Mouse (Mus musculus): ENCODE measurements around the gene Chchd1.

Chchd1 gene

DNA sequence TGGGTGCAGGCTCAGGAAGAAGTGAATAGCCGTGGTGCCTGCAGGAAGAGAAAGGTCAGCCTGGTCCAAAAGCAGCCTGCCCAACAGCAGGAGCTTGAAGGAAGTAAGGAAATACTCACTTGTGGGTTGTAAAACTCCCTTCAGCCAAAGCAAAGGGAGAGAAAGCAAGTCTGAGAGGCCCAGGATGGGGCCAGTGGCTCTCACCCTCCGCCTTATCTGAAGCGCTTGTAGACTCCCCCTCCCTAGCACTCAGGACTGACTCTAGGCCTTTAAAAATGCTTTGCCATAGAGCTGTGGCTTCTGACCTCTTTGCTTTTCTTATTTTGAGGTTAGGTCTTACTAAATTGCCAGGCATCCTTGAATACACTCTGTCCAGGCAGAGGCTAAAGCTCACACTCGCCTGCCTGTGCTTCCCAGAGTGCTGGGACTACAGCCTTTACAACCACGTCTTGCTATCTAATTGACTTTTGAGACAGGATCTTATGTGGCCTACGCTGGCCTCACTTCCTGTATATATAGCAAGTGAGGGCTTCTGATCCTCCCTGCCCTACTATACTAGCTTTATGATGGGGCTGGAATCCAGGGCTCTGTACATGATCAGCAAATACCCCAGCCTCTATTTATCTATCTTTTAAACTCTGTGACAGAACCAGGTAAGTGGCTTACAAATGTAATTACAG is 23.0 kb downstream of the Chchd1 start:
- DNase-seq (ENCODE audit: low read depth), result no peak

DNA sequence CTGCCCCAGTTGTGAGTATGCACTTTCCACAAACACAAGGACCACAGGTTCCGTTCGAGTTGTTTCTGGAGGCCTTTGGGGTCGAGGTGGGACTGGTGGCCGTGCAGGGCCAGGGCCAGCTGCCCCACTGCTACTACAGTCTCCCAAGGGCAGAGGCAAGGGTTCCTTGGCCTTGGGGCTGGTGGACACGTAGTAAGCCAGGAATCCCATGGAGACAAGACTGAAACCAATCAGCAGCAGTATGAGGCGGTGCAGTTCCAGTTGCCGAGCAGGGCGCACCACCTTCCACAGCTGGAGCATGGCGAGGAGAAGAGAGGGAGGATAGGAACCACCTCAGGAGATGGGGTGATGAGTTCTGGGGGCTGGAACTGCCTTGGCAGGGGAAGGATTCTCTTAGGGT is 27.1 kb downstream of the Chchd1 start:
- no peak for DNase-seq (ENCODE audit: low read depth)

DNA sequence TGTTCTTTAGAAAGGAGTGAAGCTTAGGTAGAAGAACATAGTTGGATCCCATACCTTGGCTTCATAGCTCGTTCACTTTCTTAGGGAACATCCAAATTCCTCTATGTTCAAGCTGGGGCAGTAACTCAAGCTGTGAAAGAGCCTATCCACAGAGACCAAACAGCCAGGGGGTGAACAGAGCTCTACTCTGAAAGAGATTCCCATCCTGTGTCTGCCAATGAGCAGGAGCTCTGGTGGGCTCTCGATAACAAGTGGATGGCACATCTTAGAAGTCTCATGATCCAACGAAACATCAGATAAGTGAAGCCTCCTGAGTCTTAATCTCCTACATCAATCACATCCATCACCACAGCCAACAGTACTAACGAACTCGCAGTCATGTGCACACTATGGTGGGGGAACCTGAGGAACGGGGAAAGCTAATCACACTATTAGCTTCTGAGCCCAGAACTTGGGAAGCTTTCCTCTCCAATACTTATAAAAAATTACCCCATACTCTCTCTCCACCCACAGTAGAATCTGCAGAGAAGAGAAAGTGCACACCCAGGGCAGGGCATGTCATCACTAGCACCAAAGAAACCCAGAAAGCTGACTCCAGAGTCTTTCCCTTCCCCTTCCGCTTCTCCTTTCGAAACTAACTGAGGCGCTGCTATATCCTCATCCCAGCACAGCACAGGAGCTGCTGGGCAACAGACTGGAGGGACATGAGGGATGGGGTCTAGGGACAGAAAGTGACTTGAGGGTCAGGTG is 28.2 kb downstream of the Chchd1 start:
- DNase-seq (ENCODE audit: low read depth), result no peak

DNA sequence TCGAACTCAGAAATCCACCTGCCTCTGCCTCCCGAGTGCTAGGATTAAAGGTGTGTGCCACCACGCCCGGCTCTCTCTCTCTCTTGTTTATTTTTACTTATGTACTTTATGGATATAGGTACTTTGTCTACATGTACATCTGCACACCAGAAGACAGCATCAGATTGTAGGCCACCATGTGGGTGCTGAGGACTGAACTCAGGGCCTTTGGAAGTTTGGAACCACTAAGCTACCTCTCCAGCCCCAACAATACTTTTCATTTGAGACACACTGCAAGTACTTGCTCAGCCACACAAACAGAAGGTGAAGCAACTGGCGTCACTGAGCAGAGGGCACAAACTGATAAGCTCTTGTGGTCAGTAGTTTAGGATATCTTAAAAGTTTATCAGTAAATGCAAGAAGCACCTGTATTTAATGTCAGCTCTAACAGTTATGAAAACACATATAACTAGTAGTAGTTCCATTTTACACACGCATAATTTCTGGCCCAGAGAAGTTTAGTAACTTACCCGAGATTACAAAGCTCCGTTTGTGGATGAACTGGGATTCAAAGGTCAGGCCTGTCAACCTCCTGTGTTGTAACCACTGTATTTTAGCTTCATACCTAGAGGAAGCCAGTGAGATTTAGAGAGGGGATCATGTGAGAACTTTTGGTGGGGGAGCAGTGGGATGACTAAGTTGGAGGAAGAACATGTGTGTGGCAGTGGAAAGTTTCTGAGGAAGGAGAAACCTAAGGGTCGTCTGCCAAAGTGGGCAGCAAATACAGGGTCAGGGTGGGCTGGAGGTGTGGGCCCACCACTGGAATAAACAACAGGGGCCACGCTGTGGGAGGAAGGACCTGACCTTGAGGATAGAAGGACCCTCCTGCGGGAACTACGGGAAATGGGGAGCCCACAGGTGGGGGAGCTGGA is 30.5 kb downstream of the Chchd1 start:
- peak; percentile 33 for DNase-seq (ENCODE audit: low read depth)

DNA sequence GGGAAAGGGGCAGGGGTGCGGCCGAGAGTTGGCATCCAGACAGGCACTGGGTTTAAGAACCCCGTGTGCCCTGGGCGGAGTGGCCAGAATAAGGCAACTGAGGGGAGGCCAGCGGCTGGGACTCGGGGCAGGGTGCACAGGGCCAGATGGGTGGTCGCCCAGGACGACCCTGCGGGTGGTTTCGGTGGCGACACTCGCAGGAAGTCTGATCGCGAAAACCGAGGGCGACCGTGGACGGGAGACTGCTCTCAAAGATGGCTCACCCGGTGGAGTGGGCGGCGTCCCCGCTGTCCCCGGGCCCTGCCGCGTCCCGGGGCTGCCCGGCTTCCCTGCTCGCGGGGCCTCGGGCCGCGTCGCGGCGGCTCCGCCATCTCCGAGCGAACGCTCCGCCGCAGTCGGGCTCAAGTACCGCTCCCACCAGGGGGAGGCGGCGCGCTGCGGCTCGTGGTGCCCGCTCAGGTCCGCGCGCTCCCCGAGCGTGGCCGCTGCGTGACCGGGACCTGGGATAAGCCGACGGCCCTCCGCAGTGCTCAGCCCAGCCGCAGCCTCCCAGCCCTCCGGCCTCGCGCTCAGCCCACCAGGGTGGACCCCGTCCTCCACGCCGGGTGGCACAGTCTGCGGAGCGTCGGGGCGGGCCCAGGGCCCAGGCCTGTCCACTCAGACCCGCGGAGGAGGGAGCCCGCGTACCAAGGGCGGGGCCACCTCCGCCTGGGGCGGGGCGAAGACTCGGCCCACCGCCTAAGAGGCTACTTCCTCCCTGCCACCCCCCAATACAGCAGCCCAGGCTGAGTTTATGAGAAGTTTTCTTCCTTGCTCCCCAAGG is 31.4 kb downstream of the Chchd1 start, which contains the start of gene Ndst2:
Gene Ndst2, minus strand, starts transcription at position 611 of the 823 bp plus-strand sequence.
- peak; percentile 91 for DNase-seq (ENCODE audit: low read depth)

DNA sequence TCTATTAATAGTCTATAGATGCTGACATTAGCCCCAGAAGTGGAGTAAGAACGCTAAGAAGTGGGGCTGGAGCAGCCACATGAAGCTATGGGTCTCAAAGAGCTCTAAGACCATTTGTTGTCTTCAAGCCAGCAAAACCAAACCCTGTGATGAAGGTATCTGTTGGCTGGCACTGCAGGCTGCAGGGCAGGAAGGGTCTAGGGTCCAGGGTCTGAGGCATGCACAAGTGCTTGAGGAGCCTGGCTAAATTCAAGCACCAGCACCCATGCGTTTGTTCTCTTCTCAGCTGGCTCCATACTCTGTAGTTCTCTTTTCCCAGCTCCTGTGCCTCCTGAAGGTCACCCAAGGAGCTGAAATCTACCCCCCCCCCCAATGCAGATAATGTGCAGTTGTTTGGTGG is 32.2 kb downstream of the Chchd1 start:
- DNase-seq (ENCODE audit: low read depth), result peak; percentile 20

DNA sequence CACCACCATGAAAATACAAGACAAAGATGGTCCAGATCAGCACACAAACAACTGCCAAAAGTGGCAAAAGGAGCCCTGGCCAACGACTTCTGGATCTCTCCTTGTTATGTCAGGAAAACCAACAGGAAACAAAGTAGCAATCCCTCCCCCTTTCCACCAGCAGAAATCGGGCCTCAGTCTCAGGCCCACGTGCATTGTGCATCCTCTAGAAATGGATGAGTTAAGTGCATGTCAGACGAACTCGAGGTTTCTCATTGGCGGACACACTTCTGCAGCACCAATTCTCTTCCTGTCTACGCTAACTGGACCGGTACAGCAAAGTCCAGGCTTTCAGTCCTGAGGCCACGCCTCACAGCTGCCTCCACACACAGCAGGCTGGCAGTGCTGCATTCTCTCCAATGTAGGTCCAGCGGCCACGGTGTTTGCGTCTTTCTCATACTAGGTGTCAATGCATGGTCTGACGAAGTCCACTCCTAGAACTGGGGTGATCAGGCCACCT is 33.1 kb downstream of the Chchd1 start:
- no peak for DNase-seq (ENCODE audit: low read depth)

DNA sequence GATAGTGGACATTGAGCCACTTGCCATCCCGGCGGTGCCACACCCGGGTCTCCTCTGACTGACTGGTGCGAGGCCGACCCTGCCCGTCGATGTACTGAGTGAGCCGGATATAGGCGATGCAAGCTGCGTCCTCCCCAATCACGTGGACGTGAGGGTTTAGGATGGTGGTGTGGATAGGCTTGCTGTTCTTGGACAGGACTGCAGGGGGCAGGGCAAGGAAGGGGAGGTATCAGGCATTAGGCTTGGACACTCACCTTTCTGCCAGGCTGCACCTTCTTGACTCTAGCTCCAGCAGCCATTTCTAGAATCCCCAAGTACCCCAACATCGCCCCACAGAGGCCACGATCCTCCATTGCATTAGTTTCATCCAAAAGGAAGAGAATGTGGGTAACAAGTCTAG is 34.5 kb downstream of the Chchd1 start:
- DNase-seq (ENCODE audit: low read depth), result peak; percentile 36

DNA sequence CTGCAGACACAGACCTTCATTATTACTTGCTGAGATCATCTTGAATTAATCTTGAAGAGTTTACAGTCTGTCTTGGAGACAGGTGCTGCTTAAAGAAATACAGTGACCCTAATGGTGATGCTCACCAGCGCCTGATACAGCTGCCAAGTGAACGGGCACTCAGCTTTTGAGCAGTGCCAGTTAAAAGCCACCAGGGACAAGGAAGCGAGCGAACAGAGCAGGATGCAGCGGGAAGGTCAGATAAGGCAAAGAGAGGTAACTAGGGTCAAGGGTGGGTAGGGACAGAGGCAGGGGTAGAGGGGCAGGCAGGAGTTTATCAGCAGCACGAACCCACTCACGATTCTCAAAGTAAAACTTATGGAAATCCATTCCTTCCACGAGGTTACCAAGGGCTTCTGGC is 35.7 kb downstream of the Chchd1 start:
- no peak for DNase-seq (ENCODE audit: low read depth)

DNA sequence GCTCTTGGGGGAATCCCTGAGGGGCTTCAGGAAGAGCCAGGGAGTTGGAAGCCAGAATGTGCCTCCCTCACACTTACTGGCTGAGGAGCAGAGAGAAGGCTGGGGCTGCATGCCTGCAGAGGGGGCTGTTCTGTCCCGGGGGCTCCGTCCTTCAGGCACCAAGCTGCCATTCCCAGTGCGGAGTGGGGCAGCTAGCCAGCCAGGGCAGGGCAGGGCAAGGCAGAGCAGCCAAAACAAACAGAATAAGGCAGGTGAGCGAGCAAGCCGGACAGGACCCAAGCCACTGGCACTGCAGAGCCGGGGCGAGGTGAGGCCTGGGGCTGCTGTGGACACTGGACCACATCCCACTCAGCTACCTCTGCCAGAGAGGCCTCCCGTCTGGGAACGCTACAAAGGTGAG is 38.5 kb downstream of the Chchd1 start:
- no peak for DNase-seq (ENCODE audit: low read depth)

DNA sequence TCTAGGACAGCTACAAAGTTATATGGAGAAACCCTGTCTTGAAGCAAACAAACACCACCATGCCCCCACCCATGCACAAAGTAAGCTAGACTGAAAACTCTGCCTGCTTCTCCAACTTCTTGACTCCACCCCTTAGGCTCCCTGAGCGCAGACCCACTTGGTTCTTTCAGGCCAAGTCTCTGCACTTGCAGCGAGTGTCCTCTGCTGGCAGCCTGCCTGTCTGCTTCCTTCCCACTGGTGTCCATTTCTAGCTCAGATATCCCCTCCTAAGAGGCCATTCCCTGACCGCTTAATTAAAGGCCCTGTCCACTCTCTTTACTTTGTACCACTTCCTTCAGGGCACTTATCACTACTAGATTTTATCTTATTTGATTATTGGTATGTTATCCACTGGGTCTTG is 40.8 kb downstream of the Chchd1 start:
- no peak for DNase-seq (ENCODE audit: low read depth)

DNA sequence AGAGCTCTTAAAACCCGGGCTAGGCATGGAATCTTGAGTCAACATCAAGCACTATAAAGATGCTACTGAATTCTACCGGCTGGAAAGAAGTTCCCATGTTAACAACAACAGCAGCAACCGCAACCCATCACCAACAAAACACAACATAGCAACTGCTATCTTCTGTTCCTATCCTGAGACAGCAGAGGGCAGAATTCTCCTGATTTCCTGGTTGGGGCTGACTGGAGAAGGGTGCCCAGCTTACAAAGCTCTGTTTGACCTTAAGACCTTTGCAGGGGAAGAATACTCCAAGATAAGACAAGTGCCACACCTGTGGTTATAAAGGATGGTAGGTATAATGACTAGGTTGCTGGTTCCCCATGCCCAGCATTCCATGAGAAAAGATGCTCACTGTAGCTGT is 44.1 kb downstream of the Chchd1 start:
- DNase-seq (ENCODE audit: low read depth), result no peak

DNA sequence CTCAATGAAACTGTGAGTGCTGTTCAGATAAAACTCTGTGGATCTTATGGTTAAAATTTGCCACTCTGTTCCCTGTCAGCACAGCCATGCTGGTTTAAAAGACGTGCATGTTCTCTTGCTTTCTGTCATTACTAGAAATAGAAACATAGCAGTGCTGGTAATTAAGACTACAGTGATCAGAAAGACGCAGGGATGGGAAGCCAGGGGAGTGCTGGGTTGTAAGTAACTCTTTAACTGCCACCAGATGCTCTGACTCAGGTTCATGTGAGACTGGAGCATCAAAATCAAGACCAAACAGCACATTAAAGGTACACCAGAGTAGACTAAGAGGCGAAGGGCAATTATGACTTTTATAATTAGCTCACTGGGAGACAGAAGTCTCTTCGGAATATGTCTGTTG is 45.6 kb downstream of the Chchd1 start:
- DNase-seq (ENCODE audit: low read depth), result no peak

DNA sequence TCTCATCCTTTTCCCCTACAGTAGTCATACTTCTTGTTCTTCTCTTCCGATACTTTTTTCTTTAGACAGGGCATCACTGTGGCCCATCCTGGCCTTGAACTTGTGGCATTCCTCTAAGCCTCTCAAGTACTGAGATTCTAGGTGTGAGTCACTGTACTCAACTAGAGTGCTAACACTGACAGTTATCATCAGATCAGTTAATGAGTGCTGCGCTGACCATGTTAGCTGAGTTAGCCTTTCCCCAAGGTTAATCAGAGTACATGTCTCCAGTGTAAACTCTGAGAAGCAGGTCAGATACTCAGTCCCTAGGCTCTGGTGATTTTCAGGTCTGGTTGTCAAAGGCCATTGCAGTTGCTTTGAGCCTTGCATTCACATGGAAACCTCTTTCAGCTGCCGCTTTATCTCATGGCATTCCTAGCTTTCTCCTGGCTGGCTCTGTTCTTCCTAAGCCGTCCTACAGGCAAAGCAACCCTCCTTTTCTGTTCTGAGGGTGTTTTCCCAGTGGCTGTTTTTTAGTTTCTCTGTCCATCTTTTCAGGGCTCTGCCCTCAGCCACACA is 46.8 kb downstream of the Chchd1 start:
- DNase-seq (ENCODE audit: low read depth), result no peak

DNA sequence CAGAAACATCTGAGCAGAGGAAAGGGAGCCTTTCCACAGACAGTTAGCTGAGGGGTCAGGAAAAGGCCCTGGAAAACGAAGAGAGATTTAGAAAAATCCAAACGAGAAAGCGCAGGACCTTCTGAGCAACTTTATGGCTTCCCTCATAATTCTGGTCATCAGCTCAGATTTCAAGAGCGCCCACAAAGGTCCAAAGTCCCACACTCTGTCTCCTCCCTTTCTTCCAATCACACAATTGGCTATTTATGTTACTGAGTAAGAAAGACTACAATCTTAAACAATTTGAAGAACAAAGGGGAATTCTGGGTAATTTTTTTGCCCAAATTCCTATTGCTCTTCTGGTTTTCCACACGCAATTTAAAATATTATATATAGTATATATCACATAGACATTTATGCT is 47.7 kb downstream of the Chchd1 start:
- no peak for DNase-seq (ENCODE audit: low read depth)

DNA sequence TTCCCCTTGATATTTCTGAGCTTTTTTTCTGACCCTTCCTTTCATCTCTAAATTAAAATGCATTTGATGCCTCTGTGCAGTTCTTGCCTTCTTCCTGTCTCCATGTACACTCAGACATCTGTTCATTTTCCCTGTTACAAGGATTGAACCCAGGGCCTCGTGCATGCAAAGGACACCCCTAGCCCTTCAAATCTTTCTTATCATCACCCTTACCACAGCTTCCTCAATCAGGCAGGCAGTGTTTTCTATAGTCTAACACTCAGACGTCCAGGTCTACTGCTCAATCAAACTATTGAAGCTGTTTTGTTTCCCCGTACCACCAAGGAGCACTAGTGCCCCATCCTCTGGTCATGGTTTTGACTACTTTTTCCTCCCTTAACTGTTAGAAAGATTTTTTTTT is 51.0 kb downstream of the Chchd1 start:
- DNase-seq (ENCODE audit: low read depth), result no peak

All from naive thymus-derived CD4-positive, alpha-beta T cell, adult 2 months (primary cell).